Mouse (Mus musculus) E14TG2a.4 (cell line): ENCODE measurements at regions not wholly inside any gene's neighbourhood (a gene's known extent, or its start where the extent isn't known, plus 50 kb on each side); places are given as distances from the start of the nearest gene placed in this dataset.

ENCODE experiments used
- H3K27me3 ChIP-seq: 2 replicates; pipeline ENCODE4 v1.6.1; 2014; ENCODE audit warnings: low read length, control low read depth; ENCODE audit not compliant: insufficient read depth
- H3K36me3 ChIP-seq: 2 replicates; pipeline ENCODE4 v1.6.1; 2014; ENCODE audit warnings: low read length, control low read depth; ENCODE audit not compliant: insufficient read depth
- H3K4me1 ChIP-seq: replicated peaks from 2 replicates; pipeline ENCODE4 v1.6.1; 2014; ENCODE audit warnings: low read depth, low read length, control low read depth
- H3K4me3 ChIP-seq: replicated peaks from 2 replicates; pipeline ENCODE4 v1.5.1; 2014; ENCODE audit warnings: mild to moderate bottlenecking, low read length
- H3K9me3 ChIP-seq: 2 replicates; pipeline ENCODE4 v1.6.1; 2014; ENCODE audit warnings: low read length, control low read depth
- CTCF ChIP-seq: conservative IDR thresholded peaks from 2 replicates; pipeline ENCODE4 v1.5.1; 2014; ENCODE audit warnings: low read length
- NANOG ChIP-seq: IDR thresholded peaks from 2 replicates; pipeline ENCODE4 v1.6.1; 2014; ENCODE audit warnings: borderline replicate concordance, low read length, mixed read lengths
- POU5F1 ChIP-seq: IDR thresholded peaks from 2 replicates; pipeline ENCODE4 v1.6.1; 2014; ENCODE audit warnings: low read length, borderline replicate concordance

DNA sequence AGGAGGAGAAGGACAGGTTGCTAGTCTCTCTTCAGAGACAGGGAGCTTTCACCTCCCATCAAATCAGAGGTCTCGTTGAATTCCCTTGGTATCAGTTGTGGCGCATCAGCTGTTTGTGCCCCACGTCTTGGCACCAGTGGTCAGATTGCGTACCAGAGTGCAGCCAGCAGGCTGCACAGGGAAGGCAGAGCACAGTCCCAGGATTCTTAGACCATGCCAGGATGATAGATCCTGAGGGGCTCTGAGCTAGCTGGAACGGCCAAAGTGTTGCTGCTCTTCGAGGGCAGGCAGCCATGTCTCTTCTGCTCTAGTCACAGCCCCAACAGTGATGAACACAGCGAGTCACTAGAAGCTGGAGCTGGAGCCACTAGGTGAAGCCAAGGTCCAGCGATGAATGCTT, 167.2 kb downstream of the B3glct start:
- H3K36me3 ChIP-seq = no peaks in the 10 kb centered on the region
- H3K4me1 ChIP-seq = peaks cover 44% of the 10 kb centered on the region
- H3K4me3 ChIP-seq = no peak overlapping the region
- H3K27me3 ChIP-seq = peaks cover 35% of the 10 kb centered on the region
- no peak for TF ChIP-seq NANOG
- TF ChIP-seq POU5F1 = no peak
- TF ChIP-seq CTCF = no peak
- H3K9me3 ChIP-seq = no peaks in the 10 kb centered on the region

DNA sequence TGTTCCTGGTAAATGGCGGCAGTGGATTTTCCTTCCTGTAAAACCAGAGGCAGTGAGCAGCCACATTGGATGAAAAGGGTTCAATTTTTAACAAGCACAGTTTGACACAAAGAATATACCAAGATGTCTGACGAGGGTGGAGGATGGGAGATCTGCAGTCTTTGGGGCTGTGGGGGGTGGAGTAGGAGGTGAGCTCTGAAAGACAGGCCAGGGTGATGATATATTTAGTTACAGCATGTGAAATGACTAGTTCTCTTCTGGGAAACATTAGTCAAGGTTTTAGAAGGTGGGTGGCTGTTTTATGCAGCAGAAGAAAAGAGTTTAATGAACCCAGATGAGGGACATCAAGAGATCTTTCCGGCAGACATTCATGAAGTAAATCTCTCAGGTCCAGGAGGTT, 170.0 kb upstream of the Rxfp2 start:
- Histone ChIP-seq H3K27me3 (peaks cover 33% of the 10 kb centered on the region), H3K4me3 (no peak overlapping the region), H3K4me1 (peaks cover 57% of the 10 kb centered on the region), H3K9me3 (no peaks in the 10 kb centered on the region), H3K36me3 (no peaks in the 10 kb centered on the region)
- no peak for TF ChIP-seq NANOG
- TF ChIP-seq POU5F1 = no peak
- no peak for TF ChIP-seq CTCF

- H3K27me3 ChIP-seq = peaks cover 30% of the 10 kb centered on the region
- peak; percentile 76 for TF ChIP-seq CTCF
- TF ChIP-seq NANOG = no peak
- no peaks in the 10 kb centered on the region for H3K36me3 ChIP-seq
- peaks cover 45% of the 10 kb centered on the region for H3K4me1 ChIP-seq
- H3K4me3 ChIP-seq = no peak overlapping the region
- H3K9me3 ChIP-seq = no peaks in the 10 kb centered on the region
These were observed 167.5 kb upstream of the Rxfp2 start for GRCm38 (mm10) chr5:149851011-149851410.

DNA sequence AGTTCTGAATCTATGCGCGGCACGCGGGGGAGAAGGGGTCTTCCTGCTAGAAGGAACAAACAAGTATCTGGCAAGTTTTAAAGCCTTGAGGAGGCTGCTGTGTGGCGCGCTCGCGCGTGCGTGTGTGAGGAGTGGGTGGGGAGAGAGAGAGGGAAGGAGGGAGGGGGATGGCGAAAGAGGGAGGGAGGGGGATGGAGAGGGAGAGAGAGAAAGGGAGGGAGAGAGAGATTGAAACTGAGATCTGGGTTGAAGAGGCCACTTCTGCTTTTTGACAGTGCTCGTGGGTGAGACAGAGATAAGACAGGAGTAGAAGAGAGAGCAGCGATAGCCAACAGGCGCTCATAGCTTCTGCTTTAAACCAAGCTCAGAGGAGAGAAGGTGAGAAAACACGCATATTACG, 166.0 kb upstream of the Rxfp2 start:
- 0 out of 2 replicates have a peak overlapping the region, but pooled peaks have one; percentile 32 for H3K4me3 ChIP-seq
- no peaks in the 10 kb centered on the region for H3K9me3 ChIP-seq
- TF ChIP-seq POU5F1 (no peak), CTCF (no peak), NANOG (no peak)
- peaks cover 30% of the 10 kb centered on the region for H3K27me3 ChIP-seq
- no peaks in the 10 kb centered on the region for H3K36me3 ChIP-seq
- peaks cover 40% of the 10 kb centered on the region for H3K4me1 ChIP-seq

DNA sequence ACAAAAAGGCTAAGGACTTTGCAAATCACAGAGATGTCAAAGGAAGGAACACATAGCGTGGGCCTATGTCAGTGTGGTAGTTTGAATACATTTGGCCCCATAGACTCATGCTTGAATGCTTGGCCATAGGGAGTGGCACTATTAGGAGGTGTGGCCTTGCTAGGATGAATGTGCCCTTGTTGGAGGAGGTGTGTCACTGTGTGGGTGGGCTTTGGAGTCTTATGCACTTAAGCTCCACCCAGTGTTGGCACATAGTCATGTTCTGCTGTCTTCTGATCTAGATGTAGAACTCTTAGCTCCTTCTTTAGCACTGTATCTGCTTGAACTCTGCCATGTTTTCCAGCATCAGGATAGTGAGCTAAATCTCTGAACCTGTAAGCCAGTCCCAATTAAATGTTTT, 162.4 kb upstream of the Rxfp2 start:
- Histone ChIP-seq H3K36me3 (no peaks in the 10 kb centered on the region), H3K9me3 (no peaks in the 10 kb centered on the region), H3K27me3 (peaks cover 27% of the 10 kb centered on the region), H3K4me1 (peaks cover 36% of the 10 kb centered on the region), H3K4me3 (no peak overlapping the region)
- no peak for TF ChIP-seq NANOG
- TF ChIP-seq POU5F1 = no peak
- TF ChIP-seq CTCF = no peak

GRCm38 (mm10) chr5:149857019-149857418, 161.5 kb upstream of the Rxfp2 start:
- H3K27me3 ChIP-seq = peaks cover 22% of the 10 kb centered on the region
- H3K4me3 ChIP-seq = no peak overlapping the region
- peaks cover 33% of the 10 kb centered on the region for H3K4me1 ChIP-seq
- H3K9me3 ChIP-seq = no peaks in the 10 kb centered on the region
- H3K36me3 ChIP-seq = no peaks in the 10 kb centered on the region
- TF ChIP-seq NANOG = no peak
- no peak for TF ChIP-seq CTCF
- TF ChIP-seq POU5F1 = no peak

- no peak for TF ChIP-seq NANOG
- TF ChIP-seq CTCF = peak; percentile 84
- Histone ChIP-seq H3K36me3 (no peaks in the 10 kb centered on the region), H3K4me3 (no peak overlapping the region), H3K4me1 (peaks cover 14% of the 10 kb centered on the region; the same call in 1 of the 2 replicates), H3K9me3 (no peaks in the 10 kb centered on the region), H3K27me3 (no peaks in the 10 kb centered on the region; the same call in 1 of the 2 replicates)
These were observed 156.9 kb upstream of the Rxfp2 start for GRCm38 (mm10) chr5:149861489-149861962.

GRCm38 (mm10) chr5:149867926-149868325, 150.5 kb upstream of the Rxfp2 start:
- H3K4me1 ChIP-seq = peaks cover 24% of the 10 kb centered on the region
- TF ChIP-seq POU5F1 (no peak), NANOG (no peak), CTCF (no peak)
- no peaks in the 10 kb centered on the region for H3K36me3 ChIP-seq
- H3K4me3 ChIP-seq = no peak overlapping the region
- no peaks in the 10 kb centered on the region for H3K9me3 ChIP-seq
- no peaks in the 10 kb centered on the region; the same call in 1 of the 2 replicates for H3K27me3 ChIP-seq

GRCm38 (mm10) chr5:149869441-149869840, 149.0 kb upstream of the Rxfp2 start:
- Histone ChIP-seq H3K4me3 (no peak overlapping the region), H3K9me3 (no peaks in the 10 kb centered on the region), H3K27me3 (no peaks in the 10 kb centered on the region), H3K4me1 (peaks cover 36% of the 10 kb centered on the region), H3K36me3 (no peaks in the 10 kb centered on the region)
- no peak for TF ChIP-seq CTCF
- TF ChIP-seq POU5F1 = no peak
- no peak for TF ChIP-seq NANOG
